Mouse (Mus musculus) fat pad, adult 2 months (tissue): ENCODE data around the gene Gm20388.

ENCODE experiments used
- DNase-seq: peaks from one replicate; pipeline ENCODE4 v3.0.0-alpha.2; 2011; ENCODE audit warnings: low read depth, low spot score; ENCODE audit errors: extremely low read depth

Gene Gm20388

DNA sequence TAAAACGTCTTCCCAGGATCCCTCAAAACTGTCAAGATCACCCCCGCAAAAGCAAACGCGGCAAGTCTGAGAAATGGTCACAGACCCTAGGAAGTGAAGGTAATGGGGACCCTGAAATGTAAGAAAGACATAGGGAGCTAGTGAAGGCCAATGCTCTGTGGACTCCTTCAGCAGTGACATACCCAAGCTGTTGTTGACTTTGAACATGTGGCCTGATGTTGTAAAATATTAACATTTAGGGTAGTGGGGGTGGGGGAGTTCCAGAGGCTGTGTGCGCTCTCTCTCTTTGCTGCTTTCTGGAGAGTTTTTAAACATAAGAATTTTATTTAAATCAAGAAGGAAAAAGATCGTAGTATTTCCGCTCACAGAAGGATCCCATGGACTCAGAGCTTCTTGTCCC lies 3772.7 kb downstream of the Gm20388 start:
- DNase-seq, result no peak

DNA sequence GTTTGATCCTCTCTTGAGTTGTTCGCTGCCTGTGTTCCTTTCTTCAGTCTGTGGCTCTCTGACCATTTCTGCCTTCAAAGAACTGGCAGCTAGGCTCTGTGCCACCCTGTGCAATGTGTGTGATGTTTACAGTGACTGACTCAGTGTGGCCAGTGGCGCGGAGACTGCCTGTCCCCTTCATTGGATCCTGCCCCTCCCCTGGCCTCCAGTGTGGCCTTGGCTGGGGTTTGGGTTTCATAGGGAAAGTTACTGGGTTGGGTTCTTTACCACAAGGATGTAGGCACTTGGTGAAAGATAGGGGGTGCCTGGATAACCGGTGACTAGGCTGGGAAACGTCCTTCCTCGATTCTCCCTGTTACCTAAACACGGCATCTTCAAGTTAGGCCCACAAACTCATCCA lies 3774.2 kb downstream of the Gm20388 start:
- DNase-seq, result no peak

DNA sequence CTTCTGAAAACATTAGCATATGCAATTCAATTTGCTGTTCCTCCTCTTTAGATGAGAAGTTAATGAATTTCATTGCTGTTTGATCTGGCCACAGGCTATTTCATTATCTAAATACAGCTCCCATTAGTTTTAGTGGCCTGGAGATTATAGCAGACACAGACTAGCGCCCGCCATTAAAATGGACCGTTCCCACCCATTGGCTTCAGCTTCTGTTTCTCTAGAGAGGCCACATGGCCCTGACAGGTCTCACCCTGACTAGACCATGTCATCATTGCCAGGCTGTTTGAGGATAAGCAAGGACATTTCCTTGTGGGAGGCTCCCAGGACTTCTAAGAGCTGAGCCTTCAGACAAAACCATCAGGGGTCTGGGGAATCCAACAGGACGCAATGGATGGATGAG lies 3774.8 kb downstream of the Gm20388 start:
- no peak for DNase-seq

DNA sequence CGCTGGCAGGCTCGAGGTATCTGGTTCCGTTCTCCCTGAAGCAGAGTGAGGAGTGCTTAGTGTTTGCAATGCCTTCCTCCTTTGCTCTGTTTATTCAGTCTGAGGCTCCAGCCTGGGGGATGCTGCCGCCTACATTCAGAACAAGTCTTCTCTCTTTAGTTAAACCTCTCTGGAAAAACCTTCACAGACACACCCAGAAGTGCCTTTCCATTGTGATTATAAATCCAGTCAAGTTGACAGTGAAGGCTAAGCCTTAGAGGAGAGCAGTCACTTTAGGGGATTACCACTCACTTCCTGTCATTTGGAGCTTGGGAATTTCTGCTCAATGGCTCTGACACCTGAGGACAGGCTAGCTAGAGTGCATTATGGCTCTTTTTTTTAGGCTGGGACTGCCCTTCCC lies 3777.2 kb downstream of the Gm20388 start:
- no peak for DNase-seq

DNA sequence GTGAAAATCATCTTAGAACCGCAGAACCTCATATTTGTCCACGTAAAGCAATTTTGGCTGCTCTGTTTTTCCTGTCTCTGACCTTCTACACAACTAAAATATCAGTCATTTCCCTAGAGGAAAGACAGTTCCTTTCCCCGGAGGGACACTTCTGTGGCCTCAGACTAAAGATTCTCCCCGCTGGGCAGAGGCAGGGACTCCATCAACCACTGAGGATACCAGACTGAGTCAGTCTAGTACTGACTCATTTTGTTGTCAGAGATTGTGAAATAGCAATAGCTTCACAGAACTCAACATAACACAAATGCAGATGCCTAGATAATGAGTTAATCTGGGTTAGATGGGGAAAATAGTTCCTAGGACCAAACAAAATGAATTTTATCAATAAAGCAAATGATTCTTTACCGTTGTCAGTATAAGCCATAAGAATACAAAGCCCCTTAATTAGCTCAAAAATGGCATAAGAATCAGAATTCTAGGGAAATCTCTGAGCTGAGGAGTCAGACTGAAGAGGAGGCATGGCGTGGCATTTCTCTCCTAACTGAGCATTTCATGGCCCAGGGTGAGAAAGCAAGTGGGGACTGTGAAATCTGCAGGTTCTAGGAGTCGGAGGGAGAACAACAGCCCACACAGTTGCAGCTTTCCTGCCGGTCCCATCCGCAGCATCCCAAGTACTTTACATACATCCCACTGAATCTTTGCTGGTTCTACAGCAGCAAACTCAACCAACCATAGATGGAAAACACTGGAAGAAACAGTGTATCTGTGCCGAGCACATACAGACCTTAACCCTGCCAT lies 3781.7 kb downstream of the Gm20388 start:
- DNase-seq, result no peak

DNA sequence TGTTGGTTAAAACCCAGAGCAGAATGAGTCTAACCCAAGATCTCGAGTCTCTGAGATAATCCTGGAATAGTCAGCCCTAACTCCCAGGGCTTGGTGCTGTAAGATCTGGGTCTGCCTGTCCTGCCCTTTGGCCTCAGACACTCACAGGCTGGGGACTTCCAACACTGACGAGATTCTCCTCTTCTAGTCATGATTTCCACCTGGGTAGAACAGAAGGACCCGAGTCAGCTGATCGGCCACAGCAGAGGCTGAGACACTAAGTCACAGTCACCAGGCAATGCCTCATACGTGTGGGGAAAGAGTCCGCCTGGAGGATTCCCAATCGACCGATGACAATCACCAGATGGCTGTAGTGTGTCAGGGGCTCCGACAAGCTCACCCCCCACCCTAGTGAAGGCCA lies 3785.5 kb downstream of the Gm20388 start:
- no peak for DNase-seq

DNA sequence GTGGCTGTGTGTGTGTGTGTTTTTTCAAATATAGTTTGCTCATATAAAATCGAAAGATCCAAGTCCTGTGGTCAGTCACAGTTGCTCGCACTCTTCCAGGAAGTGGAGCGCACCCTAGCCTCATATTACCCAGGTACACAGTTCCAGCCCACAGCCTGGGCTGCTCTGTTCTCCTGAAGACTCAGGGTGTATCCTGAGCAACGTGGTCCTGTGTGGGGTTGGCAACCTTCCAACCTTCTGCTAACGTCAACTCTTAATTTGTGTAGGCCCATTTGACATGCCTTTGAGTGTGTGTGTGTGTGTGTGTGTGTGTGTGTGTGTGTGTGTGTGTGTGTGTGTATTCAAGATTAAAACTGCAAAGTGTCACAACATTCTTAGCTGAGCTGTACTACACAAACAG lies 3786.7 kb downstream of the Gm20388 start:
- no peak for DNase-seq

DNA sequence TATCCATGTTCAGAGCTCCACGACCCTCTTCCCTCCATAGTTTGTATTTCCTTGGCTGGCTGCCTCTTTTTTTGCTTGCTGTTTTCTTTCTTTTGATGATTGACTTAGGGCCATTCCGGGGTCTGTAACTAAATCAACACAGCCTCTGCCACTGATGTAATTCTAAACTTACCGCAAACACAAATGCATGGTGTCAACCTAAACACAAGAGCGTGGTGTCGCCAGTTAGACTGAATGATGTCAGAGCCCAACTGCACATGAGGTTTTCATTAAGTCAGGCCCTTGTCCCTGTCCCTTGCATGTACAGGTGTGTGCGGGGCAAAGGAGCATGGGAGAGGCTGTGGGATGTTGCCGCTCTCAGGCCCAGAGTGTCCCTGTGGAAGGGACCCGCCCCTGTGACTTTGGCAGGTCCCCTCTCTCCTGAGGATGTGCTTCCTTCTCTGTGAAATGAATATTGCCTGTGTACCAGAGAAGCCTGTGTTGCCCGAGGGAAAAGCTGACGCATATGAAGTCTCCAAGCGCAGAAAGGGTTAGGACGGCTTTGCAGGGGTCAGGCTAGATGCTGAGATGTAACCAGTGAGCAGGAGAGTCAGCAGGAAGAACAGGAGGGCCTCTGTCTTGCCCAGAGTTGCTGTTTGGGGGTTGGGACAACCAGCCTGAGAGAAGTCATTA lies 3789.9 kb downstream of the Gm20388 start:
- DNase-seq, result no peak

DNA sequence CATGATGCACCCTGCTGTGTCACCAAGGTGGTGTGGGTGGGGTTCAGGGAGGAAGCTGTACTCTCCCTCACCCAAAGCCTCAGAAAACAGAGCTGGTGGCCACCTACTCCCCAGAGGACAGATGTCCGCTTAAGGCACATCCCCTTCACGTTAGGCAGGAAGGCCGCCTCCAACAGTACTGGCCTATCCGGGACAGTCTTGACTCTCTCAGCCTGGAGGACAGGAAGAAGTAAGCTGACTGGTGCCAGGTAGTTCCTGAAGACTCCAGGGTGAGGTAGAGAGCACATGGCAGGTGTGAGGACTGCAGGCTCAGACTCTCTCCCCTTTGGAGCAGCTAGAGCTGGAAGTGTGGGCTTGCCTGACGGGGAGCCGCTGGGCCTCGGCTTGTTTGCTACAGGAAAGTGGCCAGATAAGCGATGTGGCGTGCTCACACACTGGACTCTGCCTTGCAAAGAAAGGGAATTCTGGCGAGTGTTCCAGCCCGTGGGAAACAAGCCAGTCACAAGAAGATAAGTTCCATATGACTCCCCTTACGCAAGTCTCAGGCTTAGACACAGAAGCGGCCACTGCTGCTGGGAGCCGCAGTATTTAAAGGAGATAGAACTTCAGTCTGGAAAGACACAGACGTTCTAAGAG lies 3791.4 kb downstream of the Gm20388 start:
- DNase-seq, result no peak

DNA sequence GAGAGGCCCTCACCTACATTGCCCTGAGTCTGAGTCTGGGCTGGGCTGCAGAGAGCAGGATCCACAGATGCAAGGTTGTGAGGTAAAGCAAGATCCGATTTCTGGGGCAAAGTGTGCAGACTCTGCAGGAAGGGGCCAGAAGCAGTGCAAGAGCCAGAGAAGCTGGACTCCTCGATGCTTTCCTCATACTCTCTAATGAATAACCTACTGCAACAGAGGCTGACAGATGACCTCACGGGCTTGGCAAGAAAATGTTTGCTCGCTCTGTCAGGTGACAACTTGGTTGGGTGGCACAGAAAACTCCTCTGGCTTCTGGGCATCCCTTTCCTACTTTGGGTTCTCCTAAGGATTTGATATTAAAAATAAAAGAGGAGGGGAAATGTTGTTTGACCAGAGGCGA lies 3794.7 kb downstream of the Gm20388 start:
- no peak for DNase-seq

DNA sequence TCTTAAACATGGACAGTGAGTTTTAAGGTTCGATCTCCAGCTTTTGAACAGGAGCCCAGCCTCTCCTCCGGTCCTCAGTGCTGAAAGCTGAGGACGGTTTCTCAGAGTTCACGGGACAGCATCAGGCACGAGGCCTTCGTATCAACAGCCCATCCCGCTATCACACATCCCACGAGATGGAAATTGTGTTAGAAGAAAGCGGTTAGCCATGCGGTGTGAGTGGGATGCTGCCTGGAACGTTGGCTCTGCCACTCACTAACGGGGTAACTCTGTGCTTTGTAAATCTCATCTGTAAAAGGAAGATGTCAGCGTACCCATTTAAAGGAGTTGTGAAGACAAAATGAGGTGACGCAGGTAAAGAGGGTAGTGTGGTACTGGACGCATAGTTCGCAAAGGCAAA lies 3796.5 kb downstream of the Gm20388 start:
- DNase-seq, result no peak

DNA sequence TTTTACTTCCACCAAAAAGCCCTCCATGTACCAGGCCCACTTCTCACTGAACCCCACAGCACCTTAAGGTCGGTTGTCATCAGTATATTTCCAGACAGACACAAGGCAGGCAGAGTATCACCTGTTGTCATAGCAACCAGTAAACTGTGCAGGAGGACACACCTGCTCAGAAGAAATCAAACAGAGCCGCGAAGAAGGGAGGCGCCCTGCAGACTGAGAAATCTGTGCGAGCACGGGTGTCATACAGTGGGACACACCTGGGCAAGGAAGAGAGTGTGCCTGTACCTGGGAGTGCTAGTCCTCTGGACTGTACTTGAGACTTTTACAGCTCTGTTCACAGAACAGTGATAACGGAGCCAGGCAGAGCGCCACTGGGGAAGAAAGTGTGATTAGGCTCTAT lies 3798.1 kb downstream of the Gm20388 start:
- DNase-seq, result no peak

DNA sequence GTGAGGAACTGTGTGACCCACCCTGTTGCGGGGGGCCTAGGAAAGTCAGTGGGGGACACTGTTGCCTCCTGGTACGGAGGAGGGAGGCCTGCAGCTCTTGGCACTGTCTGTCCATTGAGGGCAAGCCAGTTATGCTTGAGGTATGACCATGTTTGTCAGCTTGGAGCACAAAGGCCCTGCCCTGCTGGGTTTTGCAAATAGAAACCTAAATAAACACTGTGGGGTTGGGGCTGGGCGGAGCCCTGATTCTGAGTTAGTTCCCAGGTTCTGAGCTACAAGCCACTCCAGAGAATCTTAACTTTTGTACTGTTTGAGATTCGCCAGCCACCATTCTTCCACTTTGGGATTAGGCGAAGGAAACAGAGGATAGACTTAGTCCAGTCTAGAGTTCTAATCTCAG lies 3799.7 kb downstream of the Gm20388 start:
- DNase-seq, result no peak

DNA sequence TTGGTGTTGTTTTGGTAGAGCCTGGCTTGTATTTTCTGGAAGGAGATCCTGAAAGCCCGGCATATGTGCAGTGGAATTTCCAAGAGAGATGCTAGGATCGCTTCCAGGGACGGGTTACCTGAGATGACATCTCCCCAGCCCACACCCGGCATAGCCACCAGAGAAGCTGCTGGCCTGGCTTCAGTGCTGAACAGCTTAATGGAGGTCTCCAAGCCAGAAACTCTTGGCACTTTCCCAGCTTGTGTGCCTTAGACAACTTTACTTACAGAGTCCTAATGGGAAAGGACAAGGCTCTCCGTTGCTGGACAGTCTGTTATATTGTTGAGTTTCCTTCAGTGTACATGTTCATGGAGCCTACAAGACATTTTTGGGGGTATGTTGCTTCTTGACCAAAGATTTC lies 3803.8 kb downstream of the Gm20388 start:
- DNase-seq, result no peak

DNA sequence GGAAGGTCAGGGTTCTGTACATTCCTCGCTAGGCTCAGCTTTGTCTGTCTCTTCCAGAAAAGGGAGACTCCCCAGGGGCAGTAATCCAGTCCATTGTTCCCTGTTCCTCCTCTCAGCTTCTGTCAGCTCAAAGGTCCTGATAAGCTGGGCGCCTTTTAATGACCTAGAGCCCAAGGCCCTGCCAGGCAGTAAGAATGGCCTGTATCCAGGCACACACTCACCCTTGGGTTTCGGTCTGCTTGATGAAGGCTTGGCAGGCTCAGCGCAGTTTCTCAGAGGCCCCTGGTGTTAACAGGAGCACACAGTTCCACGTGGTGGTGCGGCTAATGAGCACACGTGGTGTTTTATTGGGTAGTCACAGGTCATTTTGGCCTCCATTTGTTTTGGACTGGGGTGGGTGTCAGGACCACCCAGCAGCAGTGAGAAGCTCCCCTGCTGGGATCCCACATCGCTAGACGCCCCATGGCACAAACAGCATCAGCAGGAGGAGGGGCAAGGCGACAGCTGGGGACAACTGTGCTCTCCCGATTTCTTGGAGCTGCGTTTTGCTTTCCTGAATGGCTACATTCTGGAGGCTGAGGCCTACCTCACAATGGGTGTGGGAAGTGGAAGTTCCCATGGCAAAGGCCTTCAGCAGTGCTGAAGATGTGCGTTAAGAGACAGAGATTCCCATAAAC lies 3805.4 kb downstream of the Gm20388 start:
- no peak for DNase-seq

DNA sequence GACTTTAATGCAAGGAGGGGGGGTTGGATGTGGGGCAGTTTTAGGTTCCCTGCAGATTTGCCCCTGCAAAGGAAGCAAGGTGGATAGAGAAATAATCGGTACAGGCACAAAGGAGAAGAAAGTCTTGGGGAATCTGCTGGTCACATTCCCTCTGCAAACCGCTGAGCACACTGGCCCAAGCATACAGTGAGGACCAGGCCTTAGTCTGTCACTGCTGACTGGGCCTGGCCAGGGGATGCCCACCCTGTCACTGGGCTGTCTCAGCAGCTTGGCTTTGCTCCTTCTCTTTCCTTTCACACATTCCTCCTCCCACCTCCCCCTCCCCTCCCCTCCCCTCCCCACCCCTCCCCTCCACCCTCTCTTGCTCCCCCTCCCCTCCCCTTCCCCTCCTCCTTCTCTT lies 3806.5 kb downstream of the Gm20388 start:
- no peak for DNase-seq

DNA sequence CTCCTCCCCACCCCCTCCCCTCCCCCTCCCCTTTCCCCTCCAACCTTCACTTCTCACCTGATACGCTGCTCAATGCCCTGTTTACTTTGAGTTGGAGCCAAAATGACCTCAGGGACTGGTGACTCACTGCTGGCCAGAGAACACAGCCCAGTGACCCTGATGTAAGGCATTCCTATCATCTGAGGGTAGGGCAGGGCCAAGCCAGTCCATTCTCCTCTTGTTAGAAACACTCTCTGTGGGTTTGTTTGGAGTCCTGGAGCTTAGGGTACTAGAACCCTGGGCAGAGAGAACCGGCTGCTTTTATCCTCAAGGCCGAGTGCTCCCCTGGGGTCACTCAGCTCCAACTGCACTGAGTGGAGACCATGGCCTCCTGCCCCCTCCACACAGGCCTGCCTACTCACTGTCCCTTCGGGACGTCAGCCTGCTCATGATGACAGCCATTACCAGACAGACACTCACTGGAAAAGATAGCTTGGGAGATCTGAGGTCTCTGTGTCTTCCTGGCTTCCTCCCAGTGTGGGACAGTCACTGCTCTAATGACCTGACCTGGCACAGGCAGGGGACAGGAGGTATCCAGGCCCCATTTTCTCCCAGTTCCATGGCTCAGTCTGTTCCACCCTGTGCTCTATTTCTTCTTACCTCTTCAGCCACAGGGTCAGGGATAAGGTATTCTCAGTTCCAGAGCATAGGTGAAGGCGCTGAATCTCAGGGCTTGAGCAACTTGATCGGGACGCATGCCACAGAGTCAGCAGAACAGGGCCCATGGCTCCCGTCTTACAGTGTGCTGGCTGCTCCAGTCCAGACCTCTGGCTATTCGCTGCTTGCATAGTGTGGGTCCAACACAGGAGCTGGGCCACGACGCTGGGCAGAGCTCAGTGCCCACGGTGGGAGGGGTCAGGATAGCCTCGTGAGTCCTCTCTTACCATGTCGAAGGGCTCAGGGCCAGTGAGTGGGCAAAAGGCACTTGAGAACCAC lies 3807.2 kb downstream of the Gm20388 start:
- DNase-seq, result no peak

DNA sequence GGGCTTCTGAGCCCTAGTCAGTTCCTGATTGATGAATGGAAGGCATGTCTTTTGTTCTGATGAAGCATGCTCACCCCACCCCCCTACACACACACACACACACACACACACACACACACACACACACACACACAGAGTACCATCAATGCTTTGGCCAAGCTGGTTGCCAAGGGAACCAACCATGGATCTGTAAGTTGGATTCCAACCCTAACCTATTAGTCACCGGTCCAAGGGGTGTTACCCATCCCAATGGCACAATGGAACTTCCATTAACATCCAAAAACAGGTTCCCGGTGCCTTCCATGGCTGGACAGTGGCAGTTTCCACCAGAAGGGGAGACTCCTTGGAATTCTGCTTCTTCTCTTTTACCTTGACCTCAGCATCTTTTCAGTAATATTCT lies 3808.1 kb downstream of the Gm20388 start:
- DNase-seq, result no peak

DNA sequence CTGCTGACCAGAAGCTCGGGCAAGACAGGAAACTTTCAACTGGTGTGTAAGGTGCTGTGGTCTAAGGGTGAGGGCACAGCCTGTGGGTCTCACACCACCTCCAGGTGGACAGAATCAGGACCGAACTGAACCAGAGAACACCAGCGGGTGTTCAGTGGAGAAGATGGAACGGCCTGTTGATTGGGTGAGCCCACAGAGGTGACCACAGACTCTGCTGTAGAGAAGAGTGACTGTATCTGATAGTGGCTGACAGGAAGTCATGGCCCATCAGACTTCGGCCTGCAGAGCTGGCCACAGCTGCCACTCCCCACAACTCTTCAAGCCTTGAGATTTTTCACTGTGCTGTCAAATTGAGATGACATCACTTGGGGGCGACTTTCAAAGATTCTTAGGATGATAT lies 3808.6 kb downstream of the Gm20388 start:
- DNase-seq, result no peak

DNA sequence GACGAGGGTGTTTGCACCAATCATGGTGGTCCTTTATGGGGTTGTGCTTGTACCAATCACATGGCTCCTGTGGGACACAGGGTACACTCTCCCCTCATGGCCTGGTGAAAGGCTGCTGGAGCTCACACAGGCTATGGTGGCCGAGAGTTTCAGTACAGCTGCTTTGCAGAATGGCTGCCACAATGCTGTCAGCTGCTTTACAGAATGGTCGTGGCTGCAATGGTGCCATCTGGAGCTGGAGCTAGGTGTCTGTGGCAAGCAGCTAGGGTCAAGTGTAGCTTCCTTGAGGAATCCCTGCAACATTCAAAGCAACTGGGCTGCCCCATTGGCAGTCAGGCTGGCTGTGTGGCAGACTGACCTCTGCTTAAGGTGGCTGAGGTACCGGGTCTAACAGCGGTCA lies 3809.2 kb downstream of the Gm20388 start:
- no peak for DNase-seq
